Mouse (Mus musculus) cerebellum, adult (tissue): Measurements from ENCODE around the gene Tm6sf1.
"Not testable (repeated sequence)": the region's sequence is repeated elsewhere in the genome, so short reads cannot be mapped to it uniquely, and the experiment has no call there.

ENCODE experiments used
- ATAC-seq: cut with Nextera tagmentation; 2 replicates; pipeline ENCODE4 v1.9.2; 2017; ENCODE audit warnings: mild to moderate bottlenecking, moderate library complexity, mixed read lengths; ENCODE audit not compliant: insufficient number of reproducible peaks, low FRiP score, low TSS enrichment

Gene Tm6sf1

DNA sequence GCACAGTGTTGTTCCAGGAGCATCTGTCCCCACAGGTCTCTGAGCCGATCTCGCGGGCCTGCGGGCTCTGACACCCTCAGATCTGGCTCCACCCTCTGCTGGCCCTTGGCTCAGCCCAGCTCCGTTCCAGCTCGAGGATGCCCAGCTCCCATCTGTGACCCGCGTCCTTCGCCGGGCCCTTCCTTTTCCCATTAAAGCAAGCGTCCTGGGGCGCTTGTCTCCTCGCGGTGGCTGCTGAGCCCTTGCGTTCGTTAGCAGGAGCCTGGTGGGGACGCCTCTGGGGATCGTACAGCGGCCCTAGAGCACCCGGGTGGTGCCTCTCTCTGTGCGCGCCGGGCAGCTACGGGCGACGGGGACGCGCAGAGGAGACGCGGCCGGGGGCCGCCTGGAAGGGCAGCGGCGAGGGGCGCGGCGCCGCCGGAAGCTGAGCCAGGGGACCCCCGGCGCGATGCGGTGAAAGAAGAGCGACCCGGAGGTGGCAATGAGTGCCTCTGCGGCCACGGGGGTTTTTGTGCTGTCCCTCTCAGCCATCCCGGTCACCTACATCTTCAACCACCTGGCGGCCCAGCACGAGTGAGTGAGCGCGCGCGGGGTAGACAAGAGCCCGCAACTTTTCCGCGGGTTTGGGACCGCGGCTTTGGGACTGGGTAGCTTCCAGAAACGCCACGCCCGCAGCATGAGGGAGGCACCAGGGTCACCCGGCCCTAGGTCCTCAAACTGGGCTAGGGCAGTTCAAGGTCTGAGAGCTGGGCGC, at the start of gene Tm6sf1:
Gene Tm6sf1, plus strand, starts transcription at position 34 of the 754 bp plus-strand sequence.
- ATAC-seq = no peak

DNA sequence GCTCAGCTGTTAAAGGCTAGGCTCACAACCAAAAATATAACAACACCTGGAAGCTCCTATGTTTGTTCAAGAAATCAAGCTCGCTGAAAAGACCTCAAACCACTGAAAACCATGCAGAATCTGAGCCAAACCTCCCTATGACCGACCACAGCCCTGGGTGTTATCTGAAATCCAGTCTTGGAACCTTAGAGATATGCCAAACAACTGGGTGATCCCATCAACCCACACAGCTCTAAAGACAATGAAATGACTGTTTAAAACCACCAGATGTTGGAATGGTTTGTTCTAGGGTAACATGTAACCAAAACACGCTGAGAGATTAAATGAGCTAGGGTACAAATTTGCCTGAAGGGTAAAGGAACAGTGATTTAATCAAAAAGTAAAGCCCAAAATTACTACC, 33.9 kb upstream of the Tm6sf1 start:
- ATAC-seq = no peak

DNA sequence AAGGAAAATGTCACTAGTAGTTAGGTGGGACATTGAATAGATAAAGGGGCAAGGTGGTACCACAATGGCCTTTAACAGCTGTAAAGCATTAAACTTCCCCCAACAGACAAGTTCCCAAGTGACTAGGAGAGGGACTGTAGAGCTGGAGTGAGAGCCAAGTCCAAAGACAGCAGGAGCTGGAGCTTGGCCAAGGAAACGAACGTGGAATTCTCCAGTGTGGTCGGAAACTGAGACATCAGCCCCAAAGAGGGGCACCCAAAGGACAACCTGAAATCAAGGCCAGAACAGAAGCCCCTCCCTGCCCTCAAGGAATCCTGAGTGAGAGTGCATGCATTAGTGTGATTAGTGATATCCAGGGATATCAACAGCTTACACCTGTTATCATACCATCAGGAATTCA, 33.4 kb upstream of the Tm6sf1 start:
- ATAC-seq = no peak

DNA sequence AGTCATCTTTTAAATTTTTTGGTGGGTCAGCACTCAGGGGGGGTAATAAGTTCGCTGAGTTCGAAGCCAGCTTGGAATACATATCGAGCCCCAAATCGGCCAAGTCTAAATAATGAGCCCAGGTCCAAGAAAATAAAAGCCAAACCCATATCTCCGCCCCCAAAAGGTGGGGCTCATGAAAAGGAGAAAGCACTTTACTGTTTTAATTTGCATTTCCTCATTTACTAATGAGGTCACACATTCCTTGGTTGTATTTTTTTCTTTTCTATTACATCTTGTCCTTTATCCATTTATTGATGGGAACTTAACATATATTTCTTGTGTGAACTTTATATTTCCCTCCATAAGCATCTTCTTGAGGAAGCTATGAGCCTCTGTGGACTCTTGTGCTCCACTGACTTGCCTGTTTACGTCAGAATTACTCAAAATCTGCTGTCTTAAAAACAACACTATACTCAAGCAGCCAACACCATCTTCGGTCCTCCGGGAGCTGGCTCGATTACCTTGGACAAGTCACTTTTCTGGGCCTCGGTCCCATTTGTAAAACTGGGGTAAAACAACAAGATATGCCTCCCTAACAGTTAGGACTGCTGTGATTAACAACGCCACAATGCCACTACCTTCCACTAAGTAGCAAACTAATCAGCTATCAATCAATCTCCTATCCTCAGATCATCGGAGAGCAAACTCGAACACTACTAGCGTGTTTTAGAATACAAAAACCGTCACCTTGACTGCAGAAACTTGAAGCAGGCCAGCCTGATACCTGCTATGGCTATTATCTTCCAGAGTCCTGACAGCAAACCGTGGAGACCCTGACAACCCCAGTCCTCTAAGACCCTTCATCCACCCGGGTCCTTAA, 30.8 kb upstream of the Tm6sf1 start:
- no peak for ATAC-seq

DNA sequence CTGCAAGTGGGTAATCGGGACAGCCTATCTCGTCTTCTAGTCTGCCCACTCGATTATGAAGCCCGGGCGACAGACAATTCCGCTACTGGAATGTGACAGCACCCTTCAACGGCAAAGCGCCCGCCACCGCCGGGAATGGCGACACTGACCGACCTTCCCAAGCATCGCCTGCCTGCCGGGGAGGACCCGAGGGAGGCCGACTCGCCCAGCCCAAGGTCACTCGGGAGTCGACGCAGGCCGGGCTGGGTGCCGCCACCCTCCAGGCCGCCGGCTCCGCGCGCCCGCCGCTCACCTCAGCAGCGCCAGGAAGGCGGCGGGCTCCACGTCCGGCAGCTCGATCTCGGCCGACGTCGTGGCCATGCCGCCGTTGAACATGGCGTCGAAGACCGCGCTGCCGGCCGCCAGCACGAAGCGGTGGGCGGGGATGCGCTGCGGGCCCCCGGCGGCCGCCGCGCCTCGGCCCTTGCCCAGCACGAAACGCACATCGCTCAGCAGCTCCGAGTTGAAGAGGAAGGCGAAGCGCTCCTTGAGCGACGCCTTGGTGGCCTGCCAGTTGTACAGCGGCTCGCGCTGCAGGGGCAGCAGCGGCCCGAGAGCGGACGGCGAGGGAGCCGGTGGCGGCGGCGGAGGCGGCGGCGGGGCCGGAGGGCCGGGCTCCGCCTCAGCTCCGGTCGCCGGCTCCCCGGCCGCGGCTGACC, 30.0 kb upstream of the Tm6sf1 start:
- ATAC-seq = peak; percentile 59

DNA sequence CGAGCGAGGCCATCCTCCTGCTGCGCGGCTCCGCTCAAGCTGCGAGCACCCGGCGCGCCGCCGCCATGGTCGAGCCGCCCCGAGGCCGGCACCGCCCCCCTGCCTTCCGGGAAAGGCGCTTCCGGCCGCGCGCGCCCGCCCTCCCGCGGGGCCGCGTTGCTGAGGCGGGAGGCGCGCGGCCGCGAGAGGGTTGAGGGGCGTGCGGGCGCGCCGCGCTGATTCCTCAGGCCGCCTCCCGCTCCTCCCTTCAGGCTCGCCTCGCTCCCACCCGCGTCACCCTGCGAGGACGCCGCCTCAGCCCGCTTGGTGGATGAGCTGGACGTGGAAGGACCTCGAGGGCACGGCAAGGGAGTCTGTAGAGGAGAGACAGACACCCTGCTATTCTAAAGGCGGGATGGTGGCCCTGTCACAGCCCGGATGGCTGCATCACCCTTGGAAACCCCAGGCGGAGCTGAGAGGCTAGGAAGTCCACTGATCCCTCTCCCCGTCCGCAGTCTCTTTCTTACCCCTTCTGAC, 29.4 kb upstream of the Tm6sf1 start, which contains the start of gene Btbd1:
Gene Btbd1, minus strand, starts transcription at position 53 of the 516 bp plus-strand sequence.
- peak; percentile 72 for ATAC-seq

DNA sequence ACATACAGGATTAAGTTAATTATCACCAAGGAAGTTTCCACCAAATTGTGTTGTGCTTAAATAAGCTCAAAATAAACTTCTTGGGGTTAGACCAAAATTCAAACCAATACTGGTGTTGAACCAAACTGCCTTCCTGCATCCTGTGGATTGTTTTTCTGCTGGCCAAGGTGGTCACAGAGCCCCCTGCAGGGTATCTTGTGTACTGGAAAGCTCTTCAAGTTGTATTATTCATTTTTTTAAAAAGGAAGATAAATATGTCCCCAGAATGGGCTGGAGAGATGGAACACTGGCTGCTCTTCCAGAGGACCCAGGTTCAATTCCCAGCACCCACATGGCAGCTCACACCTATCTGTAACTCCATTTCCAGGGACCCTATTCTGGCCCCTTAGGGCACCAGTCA, 24.0 kb upstream of the Tm6sf1 start:
- ATAC-seq = no peak

DNA sequence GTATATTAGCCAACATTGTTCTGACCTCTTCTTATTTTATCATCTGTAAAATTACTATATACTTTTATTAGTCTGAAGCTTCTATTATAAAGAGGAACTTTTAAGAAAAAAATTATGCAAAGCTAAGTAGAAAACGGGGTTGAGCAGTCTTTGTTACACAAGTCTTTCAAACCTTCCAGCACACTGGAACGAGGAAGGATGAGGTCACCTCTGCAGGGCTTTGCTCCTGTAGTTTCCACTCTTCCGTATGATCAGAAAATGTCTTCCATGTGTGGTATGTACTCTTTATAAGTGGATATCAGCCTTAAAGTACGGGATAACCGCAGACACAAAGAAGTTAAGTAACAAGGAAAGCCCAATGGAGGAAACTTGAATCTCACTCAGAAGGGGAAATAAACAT, 23.4 kb upstream of the Tm6sf1 start:
- ATAC-seq = no peak

DNA sequence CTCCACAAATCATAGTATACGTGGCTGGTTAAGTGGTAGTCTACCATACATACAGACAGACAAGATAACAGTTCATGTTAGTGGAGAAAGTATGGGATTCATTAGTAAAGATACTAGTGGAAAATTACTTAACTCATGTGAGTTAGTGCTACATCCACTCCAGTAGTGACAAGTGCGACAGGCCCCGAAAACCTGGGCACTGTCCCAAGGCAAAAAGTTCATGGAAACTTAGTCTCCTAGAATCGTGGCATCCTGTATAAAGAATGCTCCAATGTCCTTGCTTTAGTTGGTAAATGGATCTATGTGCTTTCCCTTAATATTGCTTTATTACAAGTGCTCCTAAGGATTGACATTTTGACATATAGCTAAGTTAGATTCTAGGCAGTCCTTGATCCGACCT, 21.0 kb upstream of the Tm6sf1 start:
- ATAC-seq = not testable (repeated sequence)

DNA sequence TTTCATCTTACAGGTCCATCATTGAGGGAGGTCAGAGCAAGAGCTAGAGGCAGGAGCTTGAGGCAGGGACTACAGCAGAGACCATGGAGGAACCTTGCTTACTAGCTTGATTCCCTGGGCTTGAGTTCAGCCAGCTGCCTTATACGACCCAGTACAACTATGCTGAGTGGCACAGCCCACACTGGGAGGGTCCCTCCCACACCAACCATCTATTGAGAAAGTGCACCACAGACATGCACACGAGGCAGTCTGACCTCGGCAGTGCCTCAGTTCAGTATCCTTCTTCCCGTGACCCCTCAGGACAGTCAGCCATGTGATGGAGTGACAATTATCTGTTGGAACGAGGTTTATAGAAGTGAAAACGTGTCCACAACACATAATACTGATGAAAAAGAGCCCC, 19.1 kb upstream of the Tm6sf1 start:
- ATAC-seq = no peak

DNA sequence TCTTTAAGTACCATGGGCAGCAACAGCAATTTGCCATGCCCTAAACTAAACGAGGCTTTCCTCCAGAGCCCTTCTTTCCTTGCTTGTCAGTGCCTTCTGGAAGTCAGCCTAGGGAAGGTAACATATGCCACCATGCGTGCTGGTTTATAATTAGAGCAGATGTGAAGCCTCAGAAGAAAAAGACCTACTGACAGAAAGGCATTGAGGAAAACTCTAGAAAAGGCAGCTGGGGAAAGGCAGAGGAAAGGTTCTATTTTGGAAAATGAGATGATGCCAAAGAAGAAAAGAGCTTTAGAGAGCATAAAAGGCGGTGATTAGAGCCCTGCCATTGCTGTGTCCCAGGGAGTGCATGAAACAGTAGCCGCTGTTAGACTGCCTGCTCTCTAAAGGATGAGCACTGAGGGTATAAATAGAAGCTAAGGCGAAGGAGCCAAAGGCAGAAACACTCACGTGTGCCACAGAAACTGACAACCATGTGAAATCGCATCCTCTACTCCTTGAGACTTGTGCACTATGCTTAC, 18.1 kb upstream of the Tm6sf1 start:
- no peak for ATAC-seq

DNA sequence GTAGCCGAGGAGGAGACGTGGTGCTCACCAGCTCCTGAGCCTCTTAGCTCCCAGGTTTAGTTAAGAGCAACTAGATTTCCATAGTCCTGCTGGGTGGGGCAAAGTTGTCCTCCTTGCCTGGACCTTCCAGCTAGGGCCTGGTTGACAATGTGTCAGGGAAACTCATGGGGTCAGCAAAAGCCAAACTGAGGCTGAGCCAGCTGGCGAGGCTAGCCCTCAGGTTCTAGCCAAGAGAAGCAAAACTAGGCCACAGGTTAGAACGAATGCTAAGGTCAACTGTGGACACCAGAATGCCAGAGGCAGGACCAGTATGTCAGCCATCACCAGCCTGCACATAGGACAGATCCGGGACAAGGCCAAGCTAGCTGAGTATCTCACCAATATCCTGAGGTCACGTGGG, 17.4 kb upstream of the Tm6sf1 start:
- no peak for ATAC-seq

DNA sequence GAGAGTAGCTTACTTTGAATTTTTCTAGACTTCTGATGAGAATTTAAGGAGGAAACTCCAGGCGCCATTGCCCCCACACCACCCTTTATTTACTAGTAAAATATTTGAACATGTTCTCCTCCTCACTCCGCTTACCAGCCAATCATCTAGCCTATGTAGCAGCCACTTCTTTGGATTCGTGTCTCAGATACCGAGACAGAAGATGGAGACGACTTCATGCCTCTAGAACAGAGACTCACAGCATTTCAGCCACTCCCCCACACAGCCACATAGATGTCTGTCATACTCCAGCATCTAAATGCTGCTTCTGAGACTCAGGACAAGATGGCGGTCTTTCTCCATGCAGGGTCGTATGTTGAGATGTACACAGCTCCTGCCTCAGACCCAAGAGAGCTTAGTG, 16.7 kb upstream of the Tm6sf1 start:
- ATAC-seq = no peak

DNA sequence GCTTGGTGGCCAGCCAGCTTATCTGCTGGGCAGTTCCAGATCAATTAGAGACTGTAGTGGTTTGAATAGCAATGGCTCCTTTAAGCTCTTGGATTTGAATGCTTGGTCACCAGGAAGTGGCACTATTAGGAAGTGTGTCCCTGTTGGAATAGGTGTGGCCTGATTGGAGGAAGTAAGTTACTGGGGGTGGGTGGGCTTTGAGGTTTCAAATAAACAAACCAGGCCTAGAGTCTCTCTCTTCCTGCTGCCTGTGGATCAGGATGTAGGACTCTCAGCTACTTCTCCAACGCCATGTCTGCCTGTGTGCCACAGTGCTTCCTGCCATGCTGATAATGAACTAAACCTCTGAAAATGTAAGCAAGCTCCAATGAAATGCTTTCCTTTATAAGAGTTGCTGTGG, 15.8 kb upstream of the Tm6sf1 start:
- ATAC-seq = no peak

DNA sequence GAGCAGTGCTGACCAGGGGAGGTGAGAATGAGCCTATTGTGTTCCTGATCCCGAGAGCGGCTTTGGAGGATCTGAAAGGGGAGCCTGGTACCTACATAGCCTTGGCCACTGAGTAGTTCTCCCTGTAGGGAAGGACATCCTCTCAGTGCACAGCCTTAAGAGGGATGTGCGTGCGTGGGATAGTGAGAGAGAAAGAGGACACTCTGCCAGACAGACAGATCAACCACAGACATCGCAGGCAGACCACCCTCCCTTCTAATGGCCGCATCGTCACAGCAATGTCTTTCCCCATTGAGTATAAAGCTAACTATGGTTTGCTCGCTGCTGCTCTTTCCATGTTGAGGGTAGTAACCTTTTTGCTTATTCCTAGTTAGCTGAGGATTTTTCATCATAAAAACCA, 14.9 kb upstream of the Tm6sf1 start:
- ATAC-seq = no peak

DNA sequence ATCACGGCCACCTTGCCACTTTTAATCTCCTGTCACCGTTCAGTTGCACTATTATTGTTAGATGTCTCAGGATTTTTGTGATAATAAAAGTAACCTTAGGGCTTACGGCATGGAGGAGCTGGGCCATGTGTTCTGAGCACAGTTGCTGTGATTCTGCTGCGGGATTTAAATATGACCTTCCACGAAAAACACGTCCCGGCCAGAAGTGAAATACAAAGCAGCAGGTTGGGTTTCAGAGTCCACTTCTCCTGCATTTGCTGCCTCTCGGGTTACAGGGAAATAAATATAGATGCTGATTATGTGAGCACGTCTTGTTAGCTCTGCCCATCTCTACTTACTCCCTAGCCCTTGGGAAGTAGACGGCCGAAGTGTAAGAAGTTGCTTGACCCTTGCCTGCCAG, 14.0 kb upstream of the Tm6sf1 start:
- no peak for ATAC-seq

DNA sequence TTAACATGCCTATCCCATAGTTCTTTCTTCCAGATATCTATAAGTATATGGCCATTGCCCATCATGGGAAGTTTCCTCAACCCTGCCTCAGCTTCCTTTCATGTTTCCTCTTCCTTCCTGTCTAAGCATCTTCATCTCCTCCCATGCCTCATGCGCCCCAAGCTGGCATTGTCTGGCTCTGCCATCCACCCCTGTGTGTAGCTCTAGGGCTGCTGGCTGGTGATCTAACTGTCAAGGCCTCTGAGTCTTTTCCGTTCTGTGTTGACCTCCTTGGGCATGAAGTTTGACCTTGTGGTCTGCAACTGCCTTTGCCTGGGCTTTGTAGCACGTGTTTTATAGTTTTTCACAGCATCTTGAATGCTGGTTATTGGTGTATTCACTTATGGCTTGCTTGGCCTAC, 13.5 kb upstream of the Tm6sf1 start:
- no peak for ATAC-seq

DNA sequence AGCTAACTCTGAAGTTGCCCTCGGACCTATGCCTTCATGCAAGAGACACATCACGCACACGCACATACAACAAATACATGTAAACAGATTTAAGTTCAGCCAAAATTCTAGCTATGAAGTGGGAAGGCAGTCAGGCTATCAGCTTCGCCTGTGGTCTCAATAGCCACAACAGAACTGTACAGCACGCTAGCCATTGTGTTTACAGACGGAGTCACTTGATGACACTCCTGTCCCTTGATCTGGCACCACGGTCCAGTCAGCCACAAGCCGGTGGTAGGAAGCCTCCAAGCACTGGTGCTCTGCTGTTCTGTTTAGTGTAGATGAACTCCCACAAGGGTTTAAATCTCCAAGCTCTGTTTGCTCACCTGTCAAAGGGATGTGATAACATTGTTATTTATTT, 12.8 kb upstream of the Tm6sf1 start:
- no peak for ATAC-seq

DNA sequence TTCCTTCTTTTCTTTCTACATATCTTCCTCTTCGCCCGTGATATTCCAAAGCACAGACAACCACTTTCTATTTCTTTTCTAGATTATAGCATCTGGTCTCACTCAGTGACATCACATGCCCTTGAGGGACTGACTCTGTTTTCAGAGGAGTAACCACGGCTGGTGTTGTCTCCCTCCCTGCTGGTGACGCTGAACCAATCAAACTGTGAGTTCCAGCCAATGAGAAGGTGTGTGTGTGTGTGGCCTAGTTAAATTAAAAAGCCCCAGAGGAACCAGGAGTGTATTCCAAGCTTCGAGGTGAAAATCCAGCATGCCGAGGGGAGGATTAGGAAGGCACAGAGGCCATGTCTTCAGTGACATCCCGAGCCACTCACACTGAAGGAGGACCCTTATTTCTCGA, 11.8 kb upstream of the Tm6sf1 start:
- no peak for ATAC-seq

DNA sequence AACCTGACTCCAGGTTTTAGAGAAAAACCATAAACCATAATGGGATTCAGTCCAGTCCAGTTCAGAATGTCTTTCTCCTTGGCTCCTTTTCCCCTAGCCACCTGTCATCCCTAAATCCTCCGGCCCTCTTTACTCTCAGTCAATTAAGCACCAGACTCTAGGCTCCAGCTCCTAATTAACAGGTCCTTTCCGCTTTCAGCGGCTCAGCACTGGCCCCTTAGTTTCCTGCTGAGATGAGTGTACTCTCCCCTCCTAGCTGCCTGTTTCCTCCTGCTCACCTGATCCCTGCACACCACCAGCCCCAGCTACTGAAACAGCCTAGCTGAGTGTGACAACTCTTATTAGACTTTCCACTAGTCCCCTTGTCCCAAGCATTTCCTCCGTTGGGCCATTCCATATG, 11.0 kb upstream of the Tm6sf1 start:
- ATAC-seq = peak; percentile 64; the same call in 1 of the 2 replicates

DNA sequence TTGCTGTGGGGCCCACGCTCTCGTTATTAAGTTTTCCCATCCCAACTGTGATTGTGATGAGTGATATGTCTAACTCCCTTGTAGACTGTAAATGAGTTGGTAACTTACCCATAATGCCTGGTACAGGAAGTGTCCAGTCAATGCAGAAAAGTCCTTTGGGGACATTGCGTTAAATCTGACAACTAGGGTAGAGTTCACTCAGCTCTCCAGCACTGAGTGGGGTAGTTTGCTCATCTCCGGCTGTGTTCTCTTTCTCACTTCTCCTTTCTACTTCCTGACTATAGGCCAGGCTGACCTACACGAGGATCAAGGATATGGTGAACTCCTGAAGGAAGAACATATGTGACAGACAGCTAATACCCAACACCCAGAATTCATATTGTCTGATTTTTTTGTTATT, 9.6 kb upstream of the Tm6sf1 start:
- ATAC-seq = no peak
